Mouse (Mus musculus) kidney, embryonic 16.5 days (tissue): Measurements from ENCODE around the gene Eya2. TPM values are rescaled to one million over a fixed set of nuclear protein-coding genes. Genes with fewer than 3 reads are reported as not detected.

Experiments
- ATAC-seq: fragments of 200-750 bp; cut with Nextera tagmentation; 2 replicates; pipeline ENCODE4 v1.8.0; 2017; ENCODE audit warnings: moderate TSS enrichment; ENCODE audit not compliant: low FRiP score, low TSS enrichment
- H3K27ac ChIP-seq: fragments of 300-500 bp; sonication (generic); 2 replicates; pipeline ENCODE4 v1.5.1; 2014; ENCODE audit warnings: low read length
- H3K27me3 ChIP-seq: fragments of 300-500 bp; sonication (generic); 2 replicates; pipeline ENCODE4 v1.6.1; 2014; ENCODE audit warnings: low read length, control low read depth, mixed read lengths; ENCODE audit not compliant: insufficient read depth
- H3K36me3 ChIP-seq: fragments of 300-500 bp; sonication (generic); 2 replicates; pipeline ENCODE4 v1.6.1; 2014; ENCODE audit warnings: low read length, control low read depth, mixed read lengths; ENCODE audit not compliant: insufficient read depth
- H3K4me1 ChIP-seq: fragments of 300-500 bp; sonication (generic); 2 replicates; pipeline ENCODE4 v1.6.1; 2014; ENCODE audit warnings: low read length, control low read depth, mixed read lengths; ENCODE audit not compliant: insufficient read depth
- H3K4me2 ChIP-seq: fragments of 300-500 bp; sonication (generic); replicated peaks from 2 replicates; pipeline ENCODE4 v1.6.1; 2014; ENCODE audit warnings: low read depth, low read length
- H3K4me3 ChIP-seq: fragments of 300-500 bp; sonication (generic); 2 replicates; pipeline ENCODE4 v1.5.1; 2014; ENCODE audit warnings: mild to moderate bottlenecking, low read length
- H3K9ac ChIP-seq: fragments of 300-500 bp; sonication (generic); replicated peaks from 2 replicates; pipeline ENCODE4 v1.6.1; 2014; ENCODE audit warnings: low read length
- H3K9me3 ChIP-seq: fragments of 300-500 bp; sonication (generic); 2 replicates; pipeline ENCODE4 v1.6.1; 2016; ENCODE audit warnings: low read length, control low read depth
- WGBS: fragments of 180-500 bp; shearing (Covaris S2); extraction: QIAGEN DNeasy Blood & Tissue Kit; methylation state at CpG from one replicate; pipeline ENCODE4 v1.1.7; 2014; 5-methylcytosine and 5-hydroxymethylcytosine counted together
- polyA plus RNA-seq: library from polyadenylated mRNA; unstranded; fragments of >200 nt; fragmentation: Nextera tagmentation; extraction: Ambion mirVana; gene quantifications from 2 replicates; pipeline ENCODE4 v1.2.1, GENCODE M21; 2015

Gene Eya2
- polyA plus RNA-seq, 1 experiment from 2014 or later = 6.8 TPM

DNA sequence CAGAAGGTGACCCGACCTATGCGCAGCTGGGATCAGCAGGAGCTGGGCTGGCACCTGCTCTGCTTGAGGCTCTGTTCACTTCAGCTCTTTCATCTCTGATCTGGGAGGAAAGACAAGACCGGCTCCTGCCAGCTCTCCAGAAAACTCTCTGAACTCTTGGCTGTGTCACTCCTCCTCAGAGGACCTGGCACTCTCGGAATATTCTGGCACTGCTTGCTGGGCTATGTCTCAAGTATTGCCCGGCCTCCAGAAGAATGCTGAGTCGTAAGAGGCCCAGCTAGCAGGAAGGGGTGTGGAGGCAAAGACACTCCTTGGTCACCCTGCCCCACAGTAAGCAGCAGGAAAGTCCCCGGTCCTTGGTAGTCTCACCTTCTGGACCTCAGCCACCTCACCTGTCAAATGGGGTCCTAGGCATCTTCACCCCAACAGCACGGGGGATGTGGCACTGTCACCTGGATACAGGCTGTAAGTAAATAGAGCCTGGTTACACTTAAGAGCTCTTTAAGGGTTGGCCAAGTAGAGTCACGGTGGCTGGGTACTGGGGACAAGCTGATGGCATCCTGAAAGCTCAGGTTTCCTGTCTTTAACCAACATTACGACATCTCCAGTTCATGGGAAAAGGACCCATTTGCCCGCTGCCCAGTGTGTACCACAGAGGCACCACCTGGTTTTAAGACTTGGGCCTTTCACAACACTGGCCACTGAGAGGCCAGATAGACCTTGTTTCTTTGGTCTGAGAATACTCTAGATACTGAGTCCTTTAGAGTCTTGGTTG lies 38.4 kb downstream of the Eya2 start:
- Histone ChIP-seq H3K4me1 (peaks cover 10% of the 10 kb centered on the region; the same call in 1 of the 2 replicates), H3K4me2 (no peak overlapping the region), H3K27ac (no peak overlapping the region), H3K36me3 (no peaks in the 10 kb centered on the region), H3K4me3 (no peak overlapping the region), H3K9ac (no peak overlapping the region), H3K9me3 (0 out of 2 replicates have a peak, but pooled peaks cover 7% of the 10 kb centered on the region), H3K27me3 (no peaks in the 10 kb centered on the region)
- 63% methylated on average over 11 of the region's 11 CpGs for WGBS
- ATAC-seq = 0 out of 2 replicates have a peak, but pooled peaks have one; percentile 28

DNA sequence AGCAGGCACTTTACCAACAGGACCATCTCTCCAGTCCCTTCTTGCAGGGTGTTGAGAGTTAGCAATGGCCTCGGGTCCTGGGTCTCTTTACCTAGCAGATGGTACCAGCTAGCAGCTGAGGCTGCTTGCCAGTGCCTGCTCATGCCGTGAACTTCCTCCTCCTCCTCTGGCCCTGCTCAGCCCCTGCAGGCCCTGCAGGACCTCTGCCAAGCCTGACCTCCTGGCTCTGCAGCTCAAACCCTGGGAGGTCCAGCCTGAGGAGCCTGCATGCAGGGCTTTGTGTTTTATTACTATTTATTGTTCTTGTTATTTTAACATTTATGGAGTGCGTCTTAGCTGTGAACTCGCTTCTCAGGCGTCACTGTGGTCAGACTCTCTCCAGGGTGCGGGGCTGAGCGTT lies 39.6 kb downstream of the Eya2 start:
- H3K4me3 ChIP-seq = no peak overlapping the region
- no peak overlapping the region for H3K27ac ChIP-seq
- no peak overlapping the region for H3K9ac ChIP-seq
- H3K4me2 ChIP-seq = no peak overlapping the region
- H3K9me3 ChIP-seq = 0 out of 2 replicates have a peak, but pooled peaks cover 7% of the 10 kb centered on the region
- ATAC-seq = no peak
- peaks cover 10% of the 10 kb centered on the region; the same call in 1 of the 2 replicates for H3K4me1 ChIP-seq
- 42% methylated on average over 7 of the region's 7 CpGs for WGBS
- no peaks in the 10 kb centered on the region for H3K36me3 ChIP-seq
- no peaks in the 10 kb centered on the region for H3K27me3 ChIP-seq

DNA sequence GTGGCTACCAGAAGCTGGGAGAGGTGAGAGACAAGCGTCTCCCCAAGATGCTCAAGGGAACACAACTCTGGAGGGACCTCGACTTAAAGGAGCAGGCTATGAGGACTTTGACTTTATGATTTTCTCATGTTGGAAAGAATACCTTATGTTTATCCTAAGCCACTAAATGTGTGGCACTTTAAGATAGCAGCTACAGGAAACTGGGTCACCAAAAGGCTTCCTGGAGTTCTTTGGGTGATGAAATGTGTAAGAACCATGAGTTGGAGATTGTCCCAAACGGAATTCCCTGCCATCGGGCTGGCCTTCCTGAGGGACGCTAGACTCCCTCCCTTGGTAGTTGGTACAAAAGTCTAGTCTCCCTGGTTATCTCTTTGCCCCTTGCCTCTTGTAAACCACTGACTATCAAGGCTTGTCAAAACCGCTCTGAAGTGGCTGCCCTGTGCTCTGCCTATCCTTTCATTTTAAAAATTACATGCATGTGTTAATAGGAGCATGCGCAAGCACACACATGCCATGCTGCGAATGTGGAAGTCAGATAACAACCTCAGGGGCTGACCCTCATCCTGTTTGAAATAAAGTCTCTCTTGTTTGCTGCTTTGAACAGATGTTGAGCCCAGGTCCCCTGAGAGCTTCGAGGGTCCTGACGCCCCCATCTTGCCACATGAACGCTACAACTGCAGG lies 44.4 kb downstream of the Eya2 start:
- no peaks in the 10 kb centered on the region for H3K27me3 ChIP-seq
- 0 out of 2 replicates have a peak, but pooled peaks cover 7% of the 10 kb centered on the region for H3K9me3 ChIP-seq
- H3K27ac ChIP-seq = no peak overlapping the region
- no peaks in the 10 kb centered on the region for H3K36me3 ChIP-seq
- ATAC-seq = no peak
- no peak overlapping the region for H3K4me2 ChIP-seq
- H3K4me1 ChIP-seq = peaks cover 25% of the 10 kb centered on the region
- no peak overlapping the region for H3K4me3 ChIP-seq
- H3K9ac ChIP-seq = no peak overlapping the region
- WGBS = 73% methylated on average over 11 of the region's 11 CpGs

DNA sequence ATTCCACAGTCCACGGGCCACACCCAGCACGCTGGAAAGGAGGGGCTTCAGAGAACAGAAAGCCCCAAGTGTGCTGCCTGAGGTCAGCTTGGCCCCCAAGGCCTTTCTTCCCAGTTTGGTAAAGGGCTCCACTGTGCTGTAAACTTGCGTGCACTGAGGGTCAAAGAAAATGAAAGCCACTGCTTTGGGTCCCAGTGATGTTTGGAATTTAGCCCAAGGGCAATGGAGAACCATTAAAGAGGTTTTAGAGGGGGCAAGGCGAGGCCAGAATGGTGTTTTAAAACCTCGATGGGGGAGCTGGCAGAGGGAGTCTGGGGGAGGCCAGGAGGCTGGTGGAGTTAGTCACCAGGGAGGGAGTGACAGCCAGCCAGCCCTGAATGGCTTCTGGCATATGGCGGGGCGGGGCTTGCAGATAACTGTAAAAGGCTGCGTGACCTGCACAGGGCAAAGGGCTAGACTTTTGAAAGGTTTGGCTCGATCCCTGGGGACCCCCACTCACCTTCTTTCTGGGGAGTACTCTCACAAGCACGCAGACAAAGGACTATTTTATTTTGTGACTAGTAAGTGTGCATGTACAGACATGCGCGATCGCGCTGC lies 47.2 kb downstream of the Eya2 start:
- 53% methylated on average over 14 of the region's 14 CpGs for WGBS
- H3K4me2 ChIP-seq = no peak overlapping the region
- ATAC-seq = no peak
- H3K4me3 ChIP-seq = no peak overlapping the region
- H3K9ac ChIP-seq = no peak overlapping the region
- H3K36me3 ChIP-seq = no peaks in the 10 kb centered on the region
- H3K27ac ChIP-seq = no peak overlapping the region
- peaks cover 20% of the 10 kb centered on the region for H3K4me1 ChIP-seq
- H3K27me3 ChIP-seq = no peaks in the 10 kb centered on the region
- H3K9me3 ChIP-seq = 0 out of 2 replicates have a peak, but pooled peaks cover 7% of the 10 kb centered on the region

DNA sequence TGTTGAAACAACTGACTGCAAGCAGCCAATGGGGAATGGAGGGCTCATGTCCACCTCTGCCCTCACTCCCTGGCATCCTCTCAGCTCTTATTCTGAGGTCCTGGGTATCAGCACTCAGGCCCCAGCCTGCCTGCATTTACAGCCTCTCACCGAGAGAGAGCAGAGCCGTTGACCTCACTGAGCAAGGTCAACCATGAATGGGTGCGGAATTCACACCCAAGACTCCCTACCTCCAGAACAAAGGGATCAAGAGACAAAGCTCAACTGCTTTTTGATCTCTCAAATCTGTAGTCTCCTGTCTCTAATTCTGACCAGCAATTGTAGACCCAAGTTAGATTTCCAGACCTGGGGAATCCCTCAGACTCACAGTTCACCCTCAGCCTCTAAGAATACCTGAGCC lies 48.8 kb downstream of the Eya2 start:
- H3K4me3 ChIP-seq = no peak overlapping the region
- no peak overlapping the region for H3K9ac ChIP-seq
- no peak overlapping the region for H3K27ac ChIP-seq
- ATAC-seq = no peak
- H3K4me1 ChIP-seq = peaks cover 20% of the 10 kb centered on the region
- H3K36me3 ChIP-seq = no peaks in the 10 kb centered on the region
- H3K27me3 ChIP-seq = no peaks in the 10 kb centered on the region
- 35% methylated on average over 3 of the region's 3 CpGs for WGBS
- no peak overlapping the region for H3K4me2 ChIP-seq
- H3K9me3 ChIP-seq = no peaks in the 10 kb centered on the region

DNA sequence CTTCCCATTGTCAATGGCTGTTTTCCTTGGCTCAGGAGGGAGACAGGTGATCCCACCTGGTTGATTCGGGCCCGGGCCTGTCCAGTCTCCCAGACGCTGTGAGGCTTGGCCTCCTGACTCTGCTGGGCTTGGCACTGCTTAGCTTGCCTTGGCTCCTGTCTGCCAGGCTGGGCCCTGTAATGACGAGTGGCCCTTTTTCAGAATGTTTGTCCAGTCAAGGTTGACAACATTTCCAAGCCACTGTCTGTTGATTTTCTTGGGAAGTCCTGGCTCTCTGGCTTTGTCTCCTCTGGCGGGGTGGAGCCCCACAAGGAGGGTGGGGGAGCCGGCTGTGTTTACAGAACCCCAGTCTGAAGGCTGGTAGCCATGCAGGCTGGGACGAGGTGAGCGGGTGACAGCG lies 49.2 kb downstream of the Eya2 start:
- Histone ChIP-seq H3K36me3 (no peaks in the 10 kb centered on the region), H3K9ac (no peak overlapping the region), H3K27ac (no peak overlapping the region), H3K4me2 (no peak overlapping the region), H3K4me3 (no peak overlapping the region), H3K4me1 (peaks cover 20% of the 10 kb centered on the region), H3K9me3 (no peaks in the 10 kb centered on the region), H3K27me3 (no peaks in the 10 kb centered on the region)
- 59% methylated on average over 9 of the region's 9 CpGs for WGBS
- ATAC-seq = no peak

DNA sequence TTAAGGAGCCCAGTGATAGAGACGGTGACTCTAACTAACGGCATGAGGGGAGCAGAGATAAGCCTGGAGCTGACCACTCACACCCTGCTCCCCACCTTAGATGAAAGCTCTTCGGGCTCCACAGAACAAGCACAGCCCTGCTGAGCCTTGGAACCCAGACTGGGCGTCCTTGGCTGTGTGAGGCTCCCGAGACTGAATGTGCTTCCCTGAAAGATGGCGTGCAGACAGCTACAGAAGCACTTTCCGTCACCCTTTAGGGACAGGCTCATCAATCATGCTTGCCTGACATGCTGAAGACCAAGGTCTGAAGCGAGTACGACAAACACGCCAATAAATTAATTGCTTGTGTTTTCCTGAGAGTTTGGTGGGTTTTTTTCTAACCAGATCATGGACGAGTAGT lies 56.2 kb downstream of the Eya2 start:
- no peaks in the 10 kb centered on the region for H3K9me3 ChIP-seq
- H3K4me2 ChIP-seq = no peak overlapping the region
- no peak overlapping the region for H3K4me3 ChIP-seq
- no peak overlapping the region for H3K9ac ChIP-seq
- ATAC-seq = no peak
- peaks cover 41% of the 10 kb centered on the region for H3K4me1 ChIP-seq
- no peaks in the 10 kb centered on the region for H3K27me3 ChIP-seq
- 35% methylated on average over 11 of the region's 11 CpGs for WGBS
- peak overlapping the region; percentile 38; the same call in 1 of the 2 replicates for H3K27ac ChIP-seq
- no peaks in the 10 kb centered on the region for H3K36me3 ChIP-seq

DNA sequence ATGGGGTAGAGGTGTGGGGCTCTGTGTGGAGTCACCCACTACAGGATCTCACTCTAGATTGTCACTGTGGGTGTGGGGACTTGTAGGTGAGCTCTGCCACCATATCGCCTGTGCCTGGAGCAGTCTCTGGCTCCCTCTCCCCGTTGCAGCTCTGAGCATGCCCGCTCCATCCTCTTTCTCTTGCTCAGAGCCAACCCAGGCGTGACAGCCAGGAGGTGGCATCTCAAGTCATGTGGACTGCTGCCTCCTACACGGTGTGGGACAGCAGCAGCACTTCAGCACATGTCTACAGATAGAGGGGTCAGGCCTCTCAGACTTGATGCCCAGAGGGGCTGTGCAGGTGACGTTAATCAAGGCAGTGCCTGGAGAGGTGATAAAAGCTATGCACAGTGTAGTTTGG lies 57.4 kb downstream of the Eya2 start:
- ATAC-seq = peak; percentile 75
- WGBS = 36% methylated on average over 6 of the region's 6 CpGs

DNA sequence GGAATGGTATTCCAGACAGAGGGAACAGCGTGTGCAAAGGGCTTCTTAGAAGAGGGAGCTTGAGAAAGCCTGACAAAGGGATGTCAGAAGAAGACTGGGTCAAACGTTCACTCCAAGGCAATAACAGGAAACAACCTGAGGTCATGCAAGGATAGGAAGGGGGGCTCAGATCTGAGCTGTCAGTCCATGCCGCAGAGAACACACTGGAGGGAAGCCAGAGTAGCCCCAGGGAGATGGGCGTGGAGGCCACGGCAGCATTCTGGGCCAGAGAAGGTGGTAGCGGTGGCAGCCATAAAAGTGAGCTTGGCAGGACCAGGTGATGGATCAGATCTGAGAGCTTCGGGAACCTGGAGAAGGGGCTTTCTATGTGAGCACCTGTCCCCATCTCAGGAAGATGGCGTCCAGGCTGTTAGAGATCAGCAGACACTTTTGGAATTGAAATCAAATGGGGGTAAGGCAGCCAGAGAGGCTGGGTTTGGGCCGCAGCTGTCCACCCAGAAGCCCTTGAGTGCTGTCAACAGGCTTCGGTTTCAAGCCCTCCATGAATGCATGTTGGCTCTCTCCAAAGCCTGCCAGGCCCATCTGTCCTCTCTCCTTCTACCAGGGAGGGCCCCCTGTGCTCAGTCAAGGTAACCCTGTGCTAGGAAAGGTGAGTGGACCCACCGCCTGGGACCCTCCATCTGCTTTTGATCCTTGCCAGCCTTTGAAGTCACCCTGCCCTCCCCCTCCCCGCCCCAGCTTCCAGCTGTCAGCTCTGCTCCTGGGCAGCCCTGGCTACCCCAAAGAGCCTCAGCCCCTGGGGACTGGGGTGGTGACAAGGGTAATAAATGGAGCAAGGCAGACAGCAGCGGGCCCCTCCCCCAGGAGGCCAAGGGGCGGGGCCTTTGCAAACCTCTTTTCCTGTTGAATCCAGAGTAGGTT lies 58.4 kb downstream of the Eya2 start:
- H3K4me1 ChIP-seq = peaks cover 41% of the 10 kb centered on the region
- no peaks in the 10 kb centered on the region for H3K9me3 ChIP-seq
- ATAC-seq = peak; percentile 76
- H3K4me3 ChIP-seq = no peak overlapping the region
- no peaks in the 10 kb centered on the region for H3K36me3 ChIP-seq
- no peaks in the 10 kb centered on the region for H3K27me3 ChIP-seq
- 14% methylated on average over 14 of the region's 14 CpGs for WGBS
- H3K4me2 ChIP-seq = peak overlapping the region; percentile 22; the same call in 1 of the 2 replicates
- H3K9ac ChIP-seq = no peak overlapping the region
- H3K27ac ChIP-seq = peak overlapping the region; percentile 37; the same call in 1 of the 2 replicates

More for the DNA sequence above, 57.4 kb downstream of the Eya2 start:
- H3K4me2 ChIP-seq = no peak overlapping the region
- no peak overlapping the region for H3K4me3 ChIP-seq
- H3K27ac ChIP-seq = no peak overlapping the region
- H3K4me1 ChIP-seq = peaks cover 41% of the 10 kb centered on the region
- no peaks in the 10 kb centered on the region for H3K27me3 ChIP-seq
- H3K36me3 ChIP-seq = no peaks in the 10 kb centered on the region
- H3K9me3 ChIP-seq = no peaks in the 10 kb centered on the region
- no peak overlapping the region for H3K9ac ChIP-seq
